Mouse (Mus musculus) layer of hippocampus, adult 8-10 months (tissue): ENCODE results near the gene Fgfbp1. TPM values are rescaled to one million over a fixed set of nuclear protein-coding genes. Genes with fewer than 3 reads are reported as not detected.

Source experiments
- DNase-seq, 2 experiments: peaks; one replicate each; pipeline ENCODE4 v3.0.0; 2022; ENCODE audit warnings: low spot score in 2 of 2
- total RNA-seq, 4 experiments: library from RNA; stranded (reverse); gene quantifications; 2 replicates each; pipeline ENCODE4 v1.2.4; 2022

Gene Fgfbp1
- 1 to 10 TPM in 1 of 4 experiments, under 1 TPM in 2, not detected in 1; 0.76 to 1.3 (median 0.87) TPM for total RNA-seq

GRCm38 (mm10) chr5:43981620-43982019 is at the start of gene Fgfbp1:
Gene Fgfbp1, minus strand, starts transcription at chr5:43981779.
- no peak for DNase-seq

DNA sequence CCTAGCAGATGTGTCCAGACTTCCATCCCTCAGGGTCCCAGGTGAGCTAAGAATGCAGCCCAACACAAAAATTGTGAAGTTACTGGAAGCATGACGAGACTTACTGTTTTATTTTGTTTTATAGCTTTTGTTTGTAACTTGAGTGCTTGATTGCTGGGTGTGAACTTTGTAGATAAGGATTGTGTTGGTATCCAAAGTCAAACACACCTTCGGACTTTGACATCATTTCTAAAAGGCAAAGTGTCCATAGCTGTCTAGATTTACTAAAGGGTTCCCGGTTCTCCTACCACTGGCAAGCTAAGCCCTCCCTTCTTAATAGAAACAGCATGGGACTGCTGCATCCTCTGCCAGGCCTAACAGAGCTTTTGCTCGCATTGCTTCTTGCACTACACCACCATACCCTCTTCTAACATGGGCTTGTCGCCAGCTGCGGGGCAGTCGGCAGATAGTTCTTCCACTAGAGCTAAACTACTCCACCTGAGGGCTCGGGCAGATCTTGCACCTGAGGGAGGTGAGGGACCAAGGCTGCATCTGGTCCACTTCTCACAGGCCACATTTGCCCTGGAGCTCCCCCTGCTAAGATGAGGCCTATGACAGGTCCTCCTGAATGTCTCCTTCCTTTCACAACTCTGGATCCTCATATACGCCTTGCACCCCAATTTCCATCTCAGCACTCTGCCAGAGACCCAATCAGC is 16.9 kb upstream of the Fgfbp1 start:
- no peak for DNase-seq

GRCm38 (mm10) chr5:43997626-43998025 is 16.0 kb upstream of the Fgfbp1 start:
- no peak for DNase-seq

- no peak for DNase-seq
Measured at GRCm38 (mm10) chr5:43996162-43996561, 14.6 kb upstream of the Fgfbp1 start.

DNA sequence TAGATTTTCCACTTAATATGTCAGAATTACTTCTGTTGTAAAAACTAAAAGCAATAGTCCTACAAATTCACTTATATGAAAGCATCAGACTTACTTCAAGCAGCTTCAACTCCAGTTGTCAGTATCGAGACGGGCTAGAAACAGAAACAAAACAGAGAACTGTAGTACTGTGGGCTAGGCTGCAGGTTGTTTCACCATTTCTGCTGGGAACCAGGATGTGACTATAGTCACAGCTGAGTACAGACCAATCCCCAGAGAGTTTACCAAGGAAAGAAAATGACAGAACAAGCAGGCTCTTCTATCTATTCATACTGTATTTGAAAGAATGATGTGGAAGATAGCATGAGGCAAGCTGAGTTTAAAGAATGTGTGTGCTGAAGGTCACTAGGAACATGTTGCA is 13.4 kb upstream of the Fgfbp1 start:
- DNase-seq = no peak

DNA sequence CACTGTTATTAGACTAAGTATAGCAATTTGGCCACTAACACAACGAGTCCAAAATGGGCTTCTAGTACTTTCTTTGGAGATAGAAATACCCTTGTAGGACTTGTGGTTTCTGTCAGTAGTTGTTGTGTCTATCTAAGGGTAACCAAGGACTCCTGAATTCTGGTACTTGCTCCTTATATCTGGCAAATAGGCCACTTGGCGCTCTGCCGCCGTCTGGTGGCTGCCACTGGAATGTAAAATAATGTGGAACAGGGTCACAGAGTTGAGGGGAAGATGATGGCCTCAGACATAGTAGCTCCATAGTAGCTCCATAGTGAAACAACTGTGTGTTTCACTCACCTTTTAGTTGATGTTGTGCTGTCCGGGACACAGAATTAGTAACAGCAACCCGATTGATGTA is 8.7 kb upstream of the Fgfbp1 start:
- peak in 1 of 2 experiments; percentile 36 for DNase-seq

GRCm38 (mm10) chr5:43989017-43989416 is 7.4 kb upstream of the Fgfbp1 start:
- no peak for DNase-seq

DNA sequence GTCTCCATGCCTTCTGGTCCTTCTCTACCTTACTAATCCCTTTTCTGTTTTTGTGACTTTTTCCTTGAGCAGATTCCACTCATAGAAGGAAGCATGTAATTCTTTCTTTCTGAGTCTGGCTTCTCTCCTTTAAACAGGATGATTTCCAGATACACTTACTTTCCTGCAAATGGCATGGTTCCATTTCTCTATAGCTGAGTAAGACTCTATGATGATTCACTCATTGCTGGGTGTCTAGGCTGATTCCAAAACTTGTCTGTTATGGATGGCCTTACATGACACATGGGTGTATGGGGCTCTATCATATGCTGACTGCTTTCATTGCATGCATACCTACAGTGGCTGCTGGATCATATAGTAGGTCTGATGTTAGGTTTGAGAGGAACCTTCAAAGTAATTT is 4.6 kb upstream of the Fgfbp1 start:
- no peak for DNase-seq

DNA sequence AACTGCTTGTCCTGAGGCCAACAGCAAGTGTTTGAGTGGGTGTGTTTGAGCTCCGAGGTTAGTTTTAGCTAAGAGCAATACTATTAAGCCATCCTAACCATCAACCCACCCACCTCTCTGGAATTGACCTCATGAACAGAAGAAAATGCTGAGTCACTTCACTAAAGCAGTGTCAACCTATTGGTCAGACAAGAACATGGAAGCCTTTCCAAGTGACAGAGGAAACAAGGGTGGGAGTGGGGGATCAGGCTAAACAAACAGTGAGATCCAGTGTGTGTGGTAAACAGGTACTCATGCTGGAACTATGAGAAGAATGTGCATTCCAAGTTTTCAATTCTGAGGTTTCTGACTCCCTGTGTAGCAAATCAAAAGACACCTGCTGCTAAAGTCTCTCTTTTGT is 1.3 kb upstream of the Fgfbp1 start:
- DNase-seq = no peak

GRCm38 (mm10) chr5:43980397-43980796 is 1.2 kb downstream of the Fgfbp1 start:
- DNase-seq = no peak

- DNase-seq = no peak
Measured at GRCm38 (mm10) chr5:43976821-43977561, 4.6 kb downstream of the Fgfbp1 start.

- no peak for DNase-seq
Measured at GRCm38 (mm10) chr5:43974166-43974565, 7.4 kb downstream of the Fgfbp1 start.

DNA sequence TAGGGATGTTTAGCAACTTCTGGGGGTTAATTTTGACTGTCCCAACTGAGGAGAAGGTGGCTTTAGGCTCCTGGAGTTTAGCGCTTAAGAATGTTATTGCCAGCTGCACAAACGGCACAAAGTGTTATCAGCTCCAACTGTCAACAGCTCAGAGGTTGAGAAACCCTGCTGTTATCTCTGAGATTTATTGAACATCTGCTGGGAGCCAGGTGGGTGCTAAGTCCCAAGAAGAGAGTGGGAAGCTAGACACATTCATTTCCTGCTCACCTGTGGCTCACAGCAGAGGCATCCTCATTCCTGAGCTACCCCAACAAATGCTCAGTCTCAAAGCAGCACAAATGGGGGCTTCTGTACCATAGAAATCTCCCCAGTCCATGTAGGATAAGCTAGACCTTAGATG is 10.4 kb downstream of the Fgfbp1 start:
- no peak for DNase-seq

- no peak for DNase-seq
Measured at GRCm38 (mm10) chr5:43970532-43970931, 11.0 kb downstream of the Fgfbp1 start.

DNA sequence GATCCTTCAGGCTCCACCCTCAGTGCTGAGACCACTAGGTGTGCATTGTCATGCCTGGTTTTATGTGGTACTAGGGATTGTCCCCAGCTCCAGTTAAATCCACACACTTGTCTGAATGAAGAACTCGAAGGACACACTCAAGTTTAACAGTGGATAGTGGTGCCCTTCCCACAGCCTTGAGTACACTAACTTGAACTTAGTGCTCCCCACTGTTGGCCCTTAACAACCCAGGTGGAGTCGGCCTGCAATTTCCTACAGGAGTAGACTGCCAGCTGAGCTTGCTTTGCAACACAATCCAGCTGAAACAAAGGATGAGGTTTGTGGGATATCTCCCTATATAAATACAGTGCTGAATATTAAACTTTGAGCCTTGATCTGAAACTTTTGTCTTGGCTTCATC is 12.9 kb downstream of the Fgfbp1 start:
- no peak for DNase-seq

GRCm38 (mm10) chr5:43961056-43961455 is 20.5 kb downstream of the Fgfbp1 start:
- DNase-seq = no peak

- no peak for DNase-seq
Measured at GRCm38 (mm10) chr5:43959884-43960440, 21.6 kb downstream of the Fgfbp1 start.

DNA sequence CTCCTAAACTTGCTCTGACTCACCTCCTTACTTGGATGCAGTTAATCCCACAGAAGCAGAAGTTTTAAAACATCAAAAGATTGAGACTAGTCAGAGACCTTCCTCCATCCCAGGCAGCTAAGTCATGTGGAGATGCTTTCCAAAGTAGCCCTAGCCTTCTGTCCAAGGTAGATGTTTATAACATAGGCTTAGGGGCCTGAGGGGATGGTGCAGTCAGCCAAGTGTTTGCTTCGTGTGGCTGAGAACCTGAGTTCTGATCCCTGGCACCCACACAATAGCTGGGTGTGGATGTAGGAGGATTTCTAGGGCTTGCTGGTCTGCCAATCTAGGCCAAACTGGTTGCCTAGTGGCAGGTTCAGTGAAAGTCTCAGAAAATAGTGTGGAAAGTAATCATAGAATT is 28.3 kb downstream of the Fgfbp1 start:
- DNase-seq = no peak

DNA sequence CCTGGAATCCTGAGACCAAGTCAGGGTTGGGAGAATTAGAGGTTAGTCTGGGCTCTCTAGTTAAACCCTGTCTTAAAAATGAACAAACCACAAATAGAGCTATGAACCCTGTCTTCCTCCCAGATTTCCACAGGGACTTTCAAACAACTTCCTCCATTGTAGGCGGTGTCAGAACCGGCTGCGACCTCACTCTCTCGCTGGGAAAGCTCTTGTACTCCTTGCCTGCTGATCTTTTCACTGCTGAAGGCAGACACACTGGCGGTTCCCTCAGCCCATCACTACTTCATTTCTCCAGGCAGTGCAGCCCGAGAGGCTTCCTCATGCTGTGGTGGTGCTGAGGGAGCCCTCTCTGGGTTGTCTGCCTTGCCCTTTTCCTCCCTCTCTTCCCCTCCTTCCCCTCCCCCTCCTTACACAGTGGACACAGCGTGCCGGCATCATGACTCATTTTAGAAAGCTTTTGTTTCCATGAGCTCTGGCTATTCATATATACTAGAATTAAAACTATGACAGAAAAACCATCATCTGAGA is 32.8 kb downstream of the Fgfbp1 start:
- DNase-seq = no peak

DNA sequence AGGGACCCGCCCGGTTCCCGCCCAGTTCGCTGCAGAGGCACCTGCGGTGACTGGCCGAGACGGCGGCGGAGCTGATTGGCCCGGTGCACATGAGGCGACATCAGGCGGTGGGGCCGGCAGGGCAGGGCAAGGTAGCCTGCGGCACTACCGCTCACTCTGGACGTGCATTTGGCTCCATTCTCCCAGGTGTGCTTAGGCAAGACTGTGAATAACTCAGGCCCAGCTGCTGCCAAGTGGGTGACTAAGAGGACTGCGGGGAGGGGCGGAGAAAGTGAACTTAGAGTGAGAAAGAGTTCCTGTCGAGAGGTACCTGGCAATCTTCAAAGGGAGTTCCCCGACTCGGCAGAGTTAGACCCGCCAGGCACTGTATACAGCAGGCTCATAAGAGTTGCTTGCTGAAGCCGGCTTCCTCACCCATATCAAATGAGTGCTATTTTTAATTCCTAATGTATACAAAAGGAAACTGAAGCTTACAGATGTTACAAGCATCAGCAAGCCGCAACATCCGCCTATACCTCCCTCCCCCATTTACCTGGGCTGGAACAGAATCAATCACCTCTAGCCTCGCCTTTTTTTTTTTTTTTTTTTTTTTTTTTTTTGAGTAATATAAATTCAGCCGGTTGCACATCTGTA is 33.4 kb downstream of the Fgfbp1 start:
- DNase-seq = peak in 1 of 2 experiments; percentile 5

DNA sequence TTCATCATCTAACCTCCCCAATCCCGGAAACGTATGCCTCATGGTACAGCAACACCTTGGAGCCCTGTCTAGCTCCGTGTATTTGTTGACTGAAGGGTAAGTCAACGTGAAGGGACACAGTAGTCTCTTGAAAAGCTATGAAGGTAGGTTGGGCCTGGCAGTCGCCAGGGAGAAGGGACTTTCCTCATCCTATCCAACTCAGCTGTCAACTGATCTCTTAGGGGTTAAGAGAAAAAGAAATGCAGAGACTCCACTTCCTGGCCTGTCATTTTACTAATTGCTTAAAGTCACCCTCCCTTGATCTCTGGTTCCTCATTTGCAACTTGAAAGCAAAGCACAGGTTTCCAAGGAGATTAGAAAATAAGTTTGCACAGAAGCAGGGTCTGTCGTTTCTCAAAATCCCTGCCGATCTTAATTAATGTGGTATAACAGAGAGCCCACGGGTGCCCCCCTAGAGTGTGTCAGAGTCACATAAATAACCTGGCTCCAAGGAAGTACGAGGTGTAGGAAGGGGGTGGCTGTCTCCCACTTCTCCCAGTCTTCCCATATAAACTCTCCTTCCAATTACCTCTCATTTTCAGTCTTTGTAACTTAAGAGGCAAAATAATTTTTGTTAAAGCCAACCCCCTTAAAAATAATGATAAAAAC is 34.1 kb downstream of the Fgfbp1 start:
- DNase-seq = no peak
